Mouse (Mus musculus) ZHBTc4 (cell line): ENCODE data around the gene Ifi27.
"Not testable (repeated sequence)": the region's sequence is repeated elsewhere in the genome, so short reads cannot be mapped to it uniquely, and the experiment has no call there.

Experiments used
- DNase-seq: peaks from one replicate; pipeline ENCODE4 v3.0.0-alpha.2; 2011; ENCODE audit warnings: low read depth, low spot score

The Ifi27 gene

GRCm38 (mm10) chr12:103433986-103434731 is at the start of gene Ifi27:
TSS of gene Ifi27 (plus strand) at chr12:103434211.
- DNase-seq = peak; percentile 6

GRCm38 (mm10) chr12:103388505-103389347 is 45.3 kb upstream of the Ifi27 start, which contains the start of gene Otub2:
TSS of gene Otub2 (plus strand) at chr12:103388682.
- peak; percentile 96 for DNase-seq

- DNase-seq = no peak
Measured at GRCm38 (mm10) chr12:103389348-103389727, 44.7 kb upstream of the Ifi27 start.

- no peak for DNase-seq
Measured at GRCm38 (mm10) chr12:103389982-103390381, 44.0 kb upstream of the Ifi27 start.

- DNase-seq = no peak
Measured at GRCm38 (mm10) chr12:103391098-103391497, 42.9 kb upstream of the Ifi27 start.

- DNase-seq = no peak
Measured at GRCm38 (mm10) chr12:103393528-103393927, 40.5 kb upstream of the Ifi27 start.

- DNase-seq = no peak
Measured at GRCm38 (mm10) chr12:103395486-103396275, 38.3 kb upstream of the Ifi27 start.

GRCm38 (mm10) chr12:103396751-103397150 is 37.3 kb upstream of the Ifi27 start:
- DNase-seq = no peak

- no peak for DNase-seq
Measured at GRCm38 (mm10) chr12:103404131-103404530, 29.9 kb upstream of the Ifi27 start.

- DNase-seq = no peak
Measured at GRCm38 (mm10) chr12:103407720-103408119, 26.3 kb upstream of the Ifi27 start, which contains the start of gene 9330161L09Rik. TSS of gene 9330161L09Rik (minus strand) at chr12:103407820.

- no peak for DNase-seq
Measured at GRCm38 (mm10) chr12:103408144-103408543, 25.9 kb upstream of the Ifi27 start.

GRCm38 (mm10) chr12:103425016-103425728 is 8.8 kb upstream of the Ifi27 start:
- DNase-seq = no peak

GRCm38 (mm10) chr12:103425729-103426470 is 8.1 kb upstream of the Ifi27 start, which contains the start of gene Ddx24:
TSS of gene Ddx24 (minus strand) at chr12:103425830.
- peak; percentile 99 for DNase-seq

- DNase-seq = peak; percentile 43
Measured at GRCm38 (mm10) chr12:103426710-103427109, 7.3 kb upstream of the Ifi27 start.

GRCm38 (mm10) chr12:103433430-103433829 is 581 bp upstream of the Ifi27 start:
- DNase-seq = no peak

- DNase-seq = no peak
Measured at GRCm38 (mm10) chr12:103434861-103435260, 850 bp downstream of the Ifi27 start.

- no peak for DNase-seq
Measured at GRCm38 (mm10) chr12:103437601-103438000, 3.6 kb downstream of the Ifi27 start.

GRCm38 (mm10) chr12:103443524-103443923 is 9.5 kb downstream of the Ifi27 start, which contains the start of gene Ifi27l2a:
TSS of gene Ifi27l2a (minus strand) at chr12:103443680.
- no peak for DNase-seq

- not testable (repeated sequence) for DNase-seq
Measured at GRCm38 (mm10) chr12:103444261-103444660, 10.2 kb downstream of the Ifi27 start.

- no peak for DNase-seq
Measured at GRCm38 (mm10) chr12:103445060-103445459, 11.0 kb downstream of the Ifi27 start.
